Mouse (Mus musculus) erythroblast, embryonic 14.5 days (primary cell): ENCODE data around the gene Plekha6.

Source experiments
- GATA1 ChIP-seq: IDR thresholded peaks from 2 replicates; pipeline ENCODE4 v1.6.1; 2012; ENCODE audit warnings: low read length, inconsistent platforms, mixed read lengths
- TAL1 ChIP-seq: IDR thresholded peaks from 3 replicates; pipeline ENCODE4 v1.6.1; 2012; ENCODE audit warnings: low read length, inconsistent platforms, mixed read lengths

GRCm38 (mm10) chr1:133328896-133329637, 165.1 kb downstream of the Plekha6 start:
- TF ChIP-seq TAL1 (no peak), GATA1 (no peak)
